Mouse (Mus musculus): ENCODE measurements around the gene Wipf2. TPM values are rescaled to one million over a fixed set of nuclear protein-coding genes. Genes with fewer than 3 reads are reported as not detected.

Wipf2 gene
- total and polyA plus RNA-seq, 3 experiments = 4.0 to 9.6 (median 9.1) TPM

DNA sequence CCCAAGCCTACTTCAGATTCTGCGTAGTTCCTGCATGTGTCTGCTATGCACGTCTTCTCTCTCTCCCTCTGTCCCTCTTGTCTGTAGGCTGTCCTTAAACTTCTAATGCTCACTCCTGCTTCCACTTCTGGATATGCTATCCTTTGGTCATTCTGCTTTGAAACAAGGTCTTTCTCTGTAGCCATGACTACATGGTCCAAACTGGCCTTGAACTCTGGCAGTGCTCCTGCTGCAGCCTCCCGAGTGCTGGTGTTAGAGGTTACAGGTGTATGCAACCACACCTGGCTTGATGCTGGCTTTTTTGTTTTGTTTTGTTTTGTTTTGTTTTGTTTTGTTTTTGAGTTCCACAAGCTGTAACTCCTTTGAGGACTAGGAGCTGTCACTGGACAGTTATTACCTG is 70.9 kb downstream of the Wipf2 start:
- TF ChIP-seq EP300 (IDR thresholded peaks at IDR 0.05; ENCODE audit: insufficient read depth, low read depth, low read length) = no peak
- no peak for TF ChIP-seq POLR2A (IDR thresholded peaks at IDR 0.05; ENCODE audit: insufficient read depth, low read depth, low read length)
- H3K27ac ChIP-seq = no peak overlapping the region
- H3K36me3 ChIP-seq (ENCODE audit: control insufficient read depth, insufficient read depth, low read length) = no peaks in the 10 kb centered on the region
- WGBS = 94% methylated on average over 3 of the region's 3 CpGs
- DNase-seq = no peak
- H3K79me2 ChIP-seq (replicated peaks; ENCODE audit: control insufficient read depth, insufficient read depth, low read length) = no peaks in the 10 kb centered on the region
- H3K9ac ChIP-seq (ENCODE audit: low read depth, low read length) = no peak overlapping the region
- H3K27me3 ChIP-seq (ENCODE audit: control insufficient read depth, insufficient read depth, low read length) = no peaks in the 10 kb centered on the region
- intact Hi-C loops (cut with DNase I) = no loop called here
- peaks cover 37% of the 10 kb centered on the region for H3K4me1 ChIP-seq (ENCODE audit: control insufficient read depth, insufficient read depth, low read length)
- H3K4me3 ChIP-seq = no peak overlapping the region

DNA sequence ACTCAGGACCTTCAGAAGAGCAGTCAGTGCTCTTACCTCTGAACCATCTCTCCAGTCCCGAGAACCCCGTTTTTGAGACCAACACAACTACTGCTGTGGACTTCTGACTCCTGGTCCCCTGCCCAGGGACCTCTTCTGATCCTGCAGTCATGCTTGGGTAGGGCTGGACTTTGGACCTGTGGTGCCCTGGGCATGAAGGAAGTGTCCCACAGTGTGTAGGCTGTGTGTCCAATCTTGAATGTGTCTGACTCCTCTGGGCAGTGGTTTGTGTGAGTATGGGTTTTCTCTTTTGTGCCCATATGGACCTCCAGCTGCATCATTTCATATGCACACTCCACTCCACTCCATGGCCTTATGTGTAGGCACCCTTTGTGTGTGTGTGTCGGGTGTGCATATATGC is 71.7 kb downstream of the Wipf2 start:
- no peaks in the 10 kb centered on the region for H3K27me3 ChIP-seq (ENCODE audit: control insufficient read depth, insufficient read depth, low read length)
- no peak overlapping the region for H3K9ac ChIP-seq (ENCODE audit: low read depth, low read length)
- DNase-seq = no peak
- H3K4me3 ChIP-seq = no peak overlapping the region
- WGBS = 94% methylated on average over 3 of the region's 3 CpGs
- intact Hi-C loops (cut with DNase I) = no loop called here
- no peak for TF ChIP-seq POLR2A (IDR thresholded peaks at IDR 0.05; ENCODE audit: insufficient read depth, low read depth, low read length)
- no peak for TF ChIP-seq CTCF (IDR thresholded peaks at IDR 0.05)
- TF ChIP-seq EP300 (IDR thresholded peaks at IDR 0.05; ENCODE audit: insufficient read depth, low read depth, low read length) = no peak
- H3K4me1 ChIP-seq (ENCODE audit: control insufficient read depth, insufficient read depth, low read length) = peaks cover 36% of the 10 kb centered on the region
- H3K79me2 ChIP-seq (replicated peaks; ENCODE audit: control insufficient read depth, insufficient read depth, low read length) = no peaks in the 10 kb centered on the region
- no peak overlapping the region for H3K27ac ChIP-seq
- no peaks in the 10 kb centered on the region for H3K36me3 ChIP-seq (ENCODE audit: control insufficient read depth, insufficient read depth, low read length)

DNA sequence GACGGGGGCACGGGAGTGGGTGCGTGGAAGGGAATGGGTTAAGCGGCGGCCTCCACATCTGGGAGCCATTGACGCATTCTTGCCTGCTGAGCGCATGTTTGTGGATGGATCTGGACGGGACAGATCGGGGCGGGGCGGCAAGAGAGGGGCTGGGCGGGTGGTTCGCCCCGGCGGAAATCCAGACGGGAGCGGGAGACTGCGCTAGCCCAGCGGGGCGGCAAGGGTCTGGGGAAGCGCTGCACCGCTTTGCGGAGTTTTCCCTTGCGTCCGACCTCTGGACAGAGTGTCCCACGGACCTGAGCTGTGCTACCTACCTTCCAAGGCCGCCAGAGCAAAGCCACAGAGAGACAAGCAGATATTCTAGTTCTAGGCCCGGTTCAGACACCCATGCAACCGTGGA is 72.7 kb downstream of the Wipf2 start:
- DNase-seq = peak; percentile 87
- H3K4me1 ChIP-seq (ENCODE audit: control insufficient read depth, insufficient read depth, low read length) = peaks cover 37% of the 10 kb centered on the region
- WGBS = 3% methylated on average over 29 of the region's 29 CpGs
- peak overlapping the region; percentile 86 for H3K9ac ChIP-seq (ENCODE audit: low read depth, low read length)
- H3K27ac ChIP-seq = peak overlapping the region; percentile 94
- H3K36me3 ChIP-seq (ENCODE audit: control insufficient read depth, insufficient read depth, low read length) = no peaks in the 10 kb centered on the region
- intact Hi-C loops (cut with DNase I) = loop anchor here (1.0 kb wide), 1 partner anchor 24 kb away; no protein-coding TSS in a partner anchor
- TF ChIP-seq EP300 (IDR thresholded peaks at IDR 0.05; ENCODE audit: insufficient read depth, low read depth, low read length) (0 out of 2 replicates have a peak, but pooled peaks have one; percentile 42), POLR2A (IDR thresholded peaks at IDR 0.05; ENCODE audit: insufficient read depth, low read depth, low read length) (peak; percentile 94), CTCF (IDR thresholded peaks at IDR 0.05) (no peak)
- H3K27me3 ChIP-seq (ENCODE audit: control insufficient read depth, insufficient read depth, low read length) = no peaks in the 10 kb centered on the region
- peak overlapping the region; percentile 61 for H3K4me3 ChIP-seq
- 0 out of 2 replicates have a peak, but pooled peaks cover 1% of the 10 kb centered on the region for H3K79me2 ChIP-seq (replicated peaks; ENCODE audit: control insufficient read depth, insufficient read depth, low read length)

DNA sequence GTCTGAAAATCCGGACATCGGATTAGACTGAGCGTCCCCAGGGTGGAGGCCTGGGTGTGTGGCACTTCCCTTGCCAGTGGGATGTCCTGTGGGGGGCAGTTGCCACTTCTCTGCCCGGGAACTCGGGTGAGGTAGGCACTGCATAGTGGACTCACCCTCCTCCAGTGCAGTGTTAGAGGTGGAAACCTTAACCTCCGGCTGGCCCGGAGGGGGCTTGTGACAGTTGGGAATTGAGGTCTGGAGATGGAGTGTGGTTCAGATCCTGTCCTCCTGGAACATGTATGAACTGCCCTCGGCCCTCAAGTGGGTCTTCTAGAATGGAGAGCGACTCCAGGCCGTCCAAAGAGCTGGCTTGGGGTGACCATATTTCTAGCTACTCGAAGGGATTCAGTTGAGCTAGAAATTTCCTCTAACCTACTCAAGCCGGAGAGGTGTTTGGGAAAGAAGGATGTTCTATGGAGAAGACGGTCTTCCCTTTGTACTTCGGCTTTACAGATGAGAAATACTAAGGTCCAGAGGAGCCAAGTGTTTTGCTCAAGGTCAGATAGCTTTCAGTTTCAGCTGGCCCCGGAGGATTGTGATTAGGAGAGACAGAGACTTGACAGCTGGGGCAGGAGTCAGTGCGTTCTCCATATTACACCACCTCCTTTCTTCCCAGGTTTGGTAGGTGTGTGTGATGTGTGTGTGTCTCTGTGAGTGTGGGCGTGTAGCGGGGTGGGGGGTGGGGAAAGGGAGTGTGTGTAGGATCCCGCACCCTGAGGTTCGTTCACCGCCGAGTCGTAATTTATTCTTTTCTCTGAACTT is 73.4 kb downstream of the Wipf2 start:
- no peaks in the 10 kb centered on the region for H3K36me3 ChIP-seq (ENCODE audit: control insufficient read depth, insufficient read depth, low read length)
- peak overlapping the region; percentile 61 for H3K4me3 ChIP-seq
- H3K4me1 ChIP-seq (ENCODE audit: control insufficient read depth, insufficient read depth, low read length) = peaks cover 31% of the 10 kb centered on the region
- TF ChIP-seq POLR2A (IDR thresholded peaks at IDR 0.05; ENCODE audit: insufficient read depth, low read depth, low read length) (no peak), CTCF (IDR thresholded peaks at IDR 0.05) (no peak), EP300 (IDR thresholded peaks at IDR 0.05; ENCODE audit: insufficient read depth, low read depth, low read length) (no peak)
- WGBS = 2% methylated on average over 23 of the region's 23 CpGs
- DNase-seq = peak; percentile 55 to 62
- no peaks in the 10 kb centered on the region for H3K27me3 ChIP-seq (ENCODE audit: control insufficient read depth, insufficient read depth, low read length)
- peak overlapping the region; percentile 94 for H3K27ac ChIP-seq
- intact Hi-C loops (cut with DNase I) = loop anchor here (1.0 kb wide), 1 partner anchor 23 kb away; no protein-coding TSS in a partner anchor
- H3K9ac ChIP-seq (ENCODE audit: low read depth, low read length) = peak overlapping the region; percentile 86
- 0 out of 2 replicates have a peak, but pooled peaks cover 1% of the 10 kb centered on the region for H3K79me2 ChIP-seq (replicated peaks; ENCODE audit: control insufficient read depth, insufficient read depth, low read length)

DNA sequence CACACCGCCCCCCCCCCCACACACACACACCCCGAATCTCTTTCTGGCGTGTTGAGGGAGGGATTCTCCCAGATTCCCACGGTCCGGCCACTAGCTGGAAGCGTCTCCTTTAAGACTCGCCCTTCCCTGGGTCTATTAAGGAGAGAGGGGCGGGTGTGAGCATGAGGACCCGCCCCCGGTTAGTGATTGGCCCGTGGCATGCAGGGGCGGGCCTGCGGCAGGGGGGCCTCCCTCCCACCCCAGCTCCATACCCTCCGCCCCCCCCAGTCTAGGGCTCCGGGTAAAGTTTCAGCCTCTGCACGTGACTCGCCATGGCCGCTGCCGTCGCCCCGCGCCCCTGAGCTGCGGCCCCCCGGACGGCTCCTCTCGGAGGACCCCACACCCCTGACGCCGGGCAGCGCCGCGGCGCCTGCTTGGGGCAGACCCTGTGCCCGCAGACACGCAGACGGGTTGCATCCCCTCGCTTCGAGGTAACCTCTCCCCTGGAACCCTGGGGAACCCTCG is 74.0 kb downstream of the Wipf2 start:
- no peaks in the 10 kb centered on the region for H3K27me3 ChIP-seq (ENCODE audit: control insufficient read depth, insufficient read depth, low read length)
- intact Hi-C loops (cut with DNase I) = no loop called here
- H3K4me3 ChIP-seq = peak overlapping the region; percentile 61
- peak overlapping the region; percentile 88 for H3K9ac ChIP-seq (ENCODE audit: low read depth, low read length)
- no peaks in the 10 kb centered on the region for H3K36me3 ChIP-seq (ENCODE audit: control insufficient read depth, insufficient read depth, low read length)
- H3K27ac ChIP-seq = peak overlapping the region; percentile 94
- DNase-seq = peak; percentile 92 to 95
- peaks cover 33% of the 10 kb centered on the region for H3K4me1 ChIP-seq (ENCODE audit: control insufficient read depth, insufficient read depth, low read length)
- 1% methylated on average over 38 of the region's 38 CpGs for WGBS
- TF ChIP-seq POLR2A (IDR thresholded peaks at IDR 0.05; ENCODE audit: insufficient read depth, low read depth, low read length) = peak; percentile 92
- 0 out of 2 replicates have a peak, but pooled peaks have one; percentile 79 for TF ChIP-seq EP300 (IDR thresholded peaks at IDR 0.05; ENCODE audit: insufficient read depth, low read depth, low read length)
- TF ChIP-seq CTCF (IDR thresholded peaks at IDR 0.05) = no peak
- H3K79me2 ChIP-seq (replicated peaks; ENCODE audit: control insufficient read depth, insufficient read depth, low read length) = 0 out of 2 replicates have a peak, but pooled peaks cover 1% of the 10 kb centered on the region

Measured in heart, adult 2 months (tissue).